Mouse (Mus musculus) kidney, adult 2 months (tissue): ENCODE results near the gene Fgf9. TPM values are rescaled to one million over a fixed set of nuclear protein-coding genes. Genes with fewer than 3 reads are reported as not detected.
A peak's percentile ranks its signal among the peaks of the same experiment; 100 is the strongest.

Experiments used
- DNase-seq: peaks from one replicate; pipeline ENCODE4 v3.0.0; 2021
- H3K27ac ChIP-seq: fragments of 200-500 bp; 2 replicates; pipeline ENCODE4 v1.5.1; 2012; ENCODE audit warnings: low read depth, low read length, control low read depth, inconsistent platforms; ENCODE audit not compliant: insufficient read depth
- H3K27me3 ChIP-seq: fragments of 200-500 bp; replicated peaks from 2 replicates; pipeline ENCODE4 v1.6.1; 2012; ENCODE audit warnings: mild to moderate bottlenecking, moderate library complexity, low read length, inconsistent platforms; ENCODE audit not compliant: control insufficient read depth, insufficient read depth
- H3K36me3 ChIP-seq: fragments of 200-500 bp; 2 replicates; pipeline ENCODE4 v1.6.1; 2012; ENCODE audit warnings: mild to moderate bottlenecking, moderate library complexity, low read length, inconsistent platforms; ENCODE audit not compliant: control insufficient read depth, insufficient read depth
- H3K4me1 ChIP-seq: fragments of 200-500 bp; 2 replicates; pipeline ENCODE4 v1.6.1; 2011; ENCODE audit warnings: low read length; ENCODE audit not compliant: control insufficient read depth, insufficient read depth
- H3K4me3 ChIP-seq: fragments of 200-500 bp; 2 replicates; pipeline ENCODE4 v1.5.1; 2011; ENCODE audit warnings: mild to moderate bottlenecking, low read depth, low read length, control low read depth; ENCODE audit not compliant: insufficient read depth
- CTCF ChIP-seq: fragments of 200-500 bp; conservative IDR thresholded peaks from 2 replicates; pipeline ENCODE4 v1.5.1; 2011; ENCODE audit warnings: low read depth, mild to moderate bottlenecking, control low read depth, low read length, moderate library complexity, mixed read lengths; ENCODE audit not compliant: insufficient read depth, insufficient read length
- POLR2A ChIP-seq: fragments of 200-500 bp; IDR thresholded peaks from one replicate; pipeline ENCODE4 v1.6.1; 2011; ENCODE audit warnings: low read depth, low read length, control low read depth
- WGBS: fragments of 180-500 bp; shearing (Covaris S2); methylation state at CpG from one replicate; pipeline ENCODE4 v1.1.7; 2018; 5-methylcytosine and 5-hydroxymethylcytosine counted together
- polyA plus RNA-seq: library from polyadenylated mRNA; depleted of rRNA; stranded (reverse); fragments of >200 nt; gene quantifications from 2 replicates; pipeline ENCODE4 v1.2.3, GENCODE M21; 2012

Fgf9 gene
- polyA plus RNA-seq, 1 experiment, result 7.1 TPM

DNA sequence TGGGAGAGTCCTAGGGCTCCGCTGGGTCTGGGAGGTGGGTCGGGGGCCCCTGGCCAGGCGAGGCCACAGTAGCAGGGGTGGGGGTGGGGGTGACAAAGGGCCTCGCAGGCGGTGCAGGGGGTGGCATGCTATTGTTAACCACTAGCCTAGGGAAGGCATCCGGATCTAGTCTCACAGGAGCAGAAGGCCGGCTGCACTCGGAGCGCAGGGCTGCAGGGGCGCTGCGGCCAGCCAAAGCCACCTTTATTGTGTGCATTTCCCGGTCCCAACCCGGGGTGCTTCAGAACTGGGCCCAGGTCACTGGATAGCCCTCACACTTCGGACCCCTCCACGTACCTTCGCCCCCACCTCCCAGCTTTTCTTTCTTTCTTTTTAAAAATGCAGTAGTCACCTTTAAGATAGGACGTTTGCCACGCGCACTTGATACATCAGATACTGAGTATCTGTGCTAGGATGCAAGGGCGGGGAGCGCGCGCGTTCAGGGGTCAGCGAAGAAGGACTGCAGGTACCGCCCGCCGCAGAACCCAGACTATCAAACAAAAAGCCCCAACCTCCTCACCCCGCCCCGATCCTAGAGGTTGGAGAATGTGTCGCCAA lies 5.2 kb downstream of the Fgf9 start:
- WGBS, result under 1% methylated on average over 31 of the region's 31 CpGs
- TF ChIP-seq POLR2A (no peak), CTCF (no peak)
- Histone ChIP-seq H3K4me1 (no peaks in the 10 kb centered on the region; the same call in 1 of the 2 replicates), H3K27ac (peak overlapping the region; percentile 35), H3K36me3 (no peaks in the 10 kb centered on the region), H3K4me3 (peak overlapping the region; percentile 74), H3K27me3 (no peaks in the 10 kb centered on the region; the same call in 1 of the 2 replicates)
- peak; percentile 44 for DNase-seq

DNA sequence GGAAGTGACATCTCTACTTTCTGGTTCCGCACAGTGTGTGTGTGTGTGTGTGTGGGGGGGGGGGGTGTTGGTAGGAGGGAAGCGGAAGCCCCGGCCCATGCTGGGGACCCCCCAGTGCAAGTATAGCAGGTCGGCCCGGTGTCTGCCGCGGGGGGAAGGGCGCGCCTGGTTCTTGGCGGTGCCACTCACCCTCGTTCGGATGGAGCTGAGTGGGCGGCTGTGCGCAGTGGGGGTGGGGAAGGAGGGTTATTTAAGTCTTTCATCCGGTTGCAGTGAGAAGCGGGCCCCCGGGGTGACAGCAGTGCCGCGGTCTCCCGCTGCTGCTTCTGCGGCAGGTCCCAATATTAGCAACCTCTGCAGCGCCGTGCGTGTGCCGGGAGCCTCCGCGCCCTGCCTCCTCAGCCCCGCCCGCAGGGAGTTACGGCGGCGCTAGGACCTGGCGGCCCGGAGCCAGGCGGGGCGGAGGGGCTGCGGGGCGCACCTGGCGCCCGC lies 5.7 kb downstream of the Fgf9 start:
- H3K36me3 ChIP-seq, result no peaks in the 10 kb centered on the region
- H3K4me1 ChIP-seq, result no peaks in the 10 kb centered on the region; the same call in 1 of the 2 replicates
- no peaks in the 10 kb centered on the region; the same call in 1 of the 2 replicates for H3K27me3 ChIP-seq
- WGBS, result under 1% methylated on average over 40 of the region's 40 CpGs
- peak overlapping the region; percentile 74 for H3K4me3 ChIP-seq
- peak; percentile 68 for DNase-seq
- H3K27ac ChIP-seq, result peak overlapping the region; percentile 66
- TF ChIP-seq CTCF (no peak), POLR2A (no peak)

DNA sequence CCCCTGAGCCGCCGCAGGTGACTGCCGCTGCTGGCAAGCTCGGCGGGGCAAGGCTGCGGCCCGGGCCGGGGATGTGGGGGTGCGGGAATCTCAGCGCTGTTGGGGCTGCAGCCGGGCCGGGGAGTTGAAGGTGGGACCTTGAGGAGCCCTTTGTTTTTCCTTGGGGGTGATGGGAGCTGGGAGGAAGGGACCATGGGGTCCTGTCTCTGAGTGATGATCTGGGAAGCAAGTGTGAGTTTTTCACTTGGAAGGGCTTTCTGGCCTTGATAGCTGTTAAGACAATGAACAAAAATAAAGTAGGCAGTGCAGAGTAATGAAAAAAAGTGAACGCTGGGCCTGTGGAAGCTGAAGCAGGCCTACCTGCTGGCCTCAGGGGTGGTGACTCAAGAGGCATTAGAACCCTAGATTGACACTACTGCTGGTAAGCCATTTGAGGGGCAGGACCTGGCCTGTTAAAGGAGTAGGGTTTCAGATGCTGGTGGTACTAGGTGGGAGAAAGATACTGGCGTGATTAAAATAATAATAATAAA lies 6.4 kb downstream of the Fgf9 start:
- Histone ChIP-seq H3K27me3 (no peaks in the 10 kb centered on the region; the same call in 1 of the 2 replicates), H3K36me3 (no peaks in the 10 kb centered on the region), H3K27ac (peak overlapping the region; percentile 66), H3K4me1 (no peaks in the 10 kb centered on the region; the same call in 1 of the 2 replicates), H3K4me3 (peak overlapping the region; percentile 74)
- TF ChIP-seq POLR2A, result no peak
- TF ChIP-seq CTCF, result no peak
- DNase-seq, result no peak
- 11% methylated on average over 14 of the region's 14 CpGs for WGBS

DNA sequence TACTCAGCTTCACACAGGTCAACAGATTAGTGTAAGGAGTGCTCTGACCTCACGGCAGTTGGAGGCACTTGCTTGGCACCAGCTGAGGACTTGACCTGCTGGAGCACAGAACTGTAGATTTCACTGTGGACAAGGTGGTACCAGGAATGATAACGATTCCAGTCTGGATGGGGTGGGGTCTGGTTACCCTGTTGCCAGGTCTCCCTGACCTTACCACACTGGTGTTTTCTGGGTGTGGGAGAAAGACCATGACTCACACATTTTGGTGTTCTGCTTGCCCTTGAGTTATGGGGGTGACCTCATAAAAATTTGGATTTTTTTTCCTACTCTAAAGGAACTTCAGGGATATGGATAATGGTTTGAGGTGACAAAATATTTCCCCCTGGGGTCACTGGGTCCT lies 9.1 kb downstream of the Fgf9 start:
- no peak overlapping the region for H3K4me3 ChIP-seq
- no peaks in the 10 kb centered on the region for H3K27me3 ChIP-seq
- H3K36me3 ChIP-seq, result peaks cover 1% of the 10 kb centered on the region
- no peaks in the 10 kb centered on the region; the same call in 1 of the 2 replicates for H3K4me1 ChIP-seq
- DNase-seq, result no peak
- TF ChIP-seq POLR2A (no peak), CTCF (no peak)
- H3K27ac ChIP-seq, result no peak overlapping the region
- WGBS, result 65% methylated on average over 2 of the region's 2 CpGs

DNA sequence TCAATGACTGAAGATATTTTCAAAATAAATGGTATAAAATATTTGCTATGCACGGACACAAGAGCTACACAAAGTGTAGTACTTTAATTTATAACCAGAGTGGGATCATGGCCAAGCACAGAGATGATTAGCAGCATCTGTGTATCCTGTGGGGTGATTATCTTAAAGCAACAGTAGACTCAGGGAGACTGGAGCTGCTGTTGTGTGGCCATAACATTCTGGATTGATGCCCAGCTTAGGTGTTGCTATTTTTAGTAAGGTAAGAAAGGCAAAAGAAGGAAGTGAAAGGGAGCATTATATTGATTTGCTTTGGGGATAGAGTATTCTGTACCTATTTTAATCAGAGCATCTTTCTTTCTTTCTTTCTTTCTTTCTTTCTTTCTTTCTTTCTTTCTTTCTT lies 11.6 kb downstream of the Fgf9 start:
- TF ChIP-seq POLR2A (no peak), CTCF (no peak)
- peaks cover 1% of the 10 kb centered on the region for H3K36me3 ChIP-seq
- no peak overlapping the region for H3K4me3 ChIP-seq
- H3K27me3 ChIP-seq, result no peaks in the 10 kb centered on the region
- WGBS, result 3% methylated on average over 1 of the region's 1 CpGs
- no peaks in the 10 kb centered on the region; the same call in 1 of the 2 replicates for H3K4me1 ChIP-seq
- DNase-seq, result peak; percentile 40
- no peak overlapping the region for H3K27ac ChIP-seq

DNA sequence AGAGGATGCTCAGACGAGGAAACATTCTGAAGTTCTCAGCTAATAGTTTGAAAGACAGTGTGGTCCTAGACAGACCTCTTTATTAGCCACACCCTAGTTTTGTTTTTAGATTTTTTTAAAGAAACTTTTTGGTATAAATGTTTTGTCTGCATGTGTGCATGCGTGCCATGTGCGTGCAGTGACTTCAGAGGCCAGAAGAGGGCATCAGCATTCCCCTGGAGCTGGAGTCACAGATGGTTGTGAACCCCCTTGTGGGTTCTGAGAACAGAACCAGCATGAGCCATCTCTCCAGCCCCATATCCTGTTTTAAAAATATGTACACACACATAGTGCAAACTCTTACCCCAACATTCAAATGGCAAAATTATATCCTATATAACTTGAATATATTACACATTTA lies 13.9 kb downstream of the Fgf9 start:
- TF ChIP-seq CTCF (no peak), POLR2A (no peak)
- no peaks in the 10 kb centered on the region for H3K4me1 ChIP-seq
- peaks cover 1% of the 10 kb centered on the region for H3K36me3 ChIP-seq
- H3K27me3 ChIP-seq, result no peaks in the 10 kb centered on the region
- no peak overlapping the region for H3K27ac ChIP-seq
- over 99% methylated on average over 3 of the region's 3 CpGs for WGBS
- no peak overlapping the region for H3K4me3 ChIP-seq
- DNase-seq, result no peak

DNA sequence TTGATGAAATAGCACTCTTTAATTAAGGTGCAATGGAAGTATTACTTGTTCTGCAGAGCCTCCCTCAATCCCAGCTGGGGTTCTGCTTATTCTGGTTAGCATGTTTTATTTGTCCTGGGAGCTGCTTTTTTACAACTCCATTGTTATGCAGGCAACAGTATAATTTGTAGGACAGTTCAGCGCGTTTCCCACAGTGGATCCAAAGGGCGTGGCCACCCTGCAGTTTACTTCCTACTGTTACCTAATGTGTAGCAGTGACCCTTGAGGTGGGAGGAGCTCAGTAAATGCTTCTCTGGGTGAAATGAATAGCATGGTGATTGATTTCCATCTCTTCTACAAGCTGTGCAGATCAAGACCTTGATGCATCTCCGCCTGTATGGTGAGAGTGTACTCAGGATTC lies 17.0 kb downstream of the Fgf9 start:
- TF ChIP-seq POLR2A, result no peak
- TF ChIP-seq CTCF, result no peak
- 42% methylated on average over 4 of the region's 4 CpGs for WGBS
- no peak overlapping the region for H3K4me3 ChIP-seq
- H3K27ac ChIP-seq, result no peak overlapping the region
- H3K27me3 ChIP-seq, result no peaks in the 10 kb centered on the region
- H3K4me1 ChIP-seq, result no peaks in the 10 kb centered on the region
- H3K36me3 ChIP-seq, result peaks cover 1% of the 10 kb centered on the region
- peak; percentile 58 for DNase-seq
